Mouse (Mus musculus): ENCODE results near the gene Ulk4. TPM values are rescaled to one million over a fixed set of nuclear protein-coding genes. Genes with fewer than 3 reads are reported as not detected.
A peak's percentile ranks its signal among the peaks of the same experiment; 100 is the strongest.
"Not testable (repeated sequence)": the region's sequence is repeated elsewhere in the genome, so short reads cannot be mapped to it uniquely, and the experiment has no call there.

Ulk4 gene
- polyA plus RNA-seq, 2 experiments from 2014 or later: 0.25 to 2.8 TPM

DNA sequence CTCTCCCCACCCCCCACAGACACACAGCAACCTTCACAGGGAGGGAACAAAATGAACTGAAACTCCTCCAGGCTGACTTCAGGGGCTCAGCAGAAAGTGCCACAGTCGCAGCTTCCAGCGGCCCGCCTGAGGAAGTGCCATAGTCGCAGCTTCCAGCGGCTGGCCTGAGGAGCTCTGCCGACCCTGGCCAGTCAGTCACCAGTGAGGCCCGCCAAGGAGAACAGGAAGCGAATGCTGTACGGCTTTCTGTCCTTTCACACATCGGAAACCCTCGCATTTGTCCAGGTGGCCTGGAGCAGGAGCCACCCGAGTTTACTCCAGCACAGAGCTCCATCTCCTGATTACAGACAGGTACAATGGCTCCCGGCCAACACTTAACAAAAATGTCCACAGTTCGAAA is 27.2 kb downstream of the Ulk4 start:
- no peak for ATAC-seq

DNA sequence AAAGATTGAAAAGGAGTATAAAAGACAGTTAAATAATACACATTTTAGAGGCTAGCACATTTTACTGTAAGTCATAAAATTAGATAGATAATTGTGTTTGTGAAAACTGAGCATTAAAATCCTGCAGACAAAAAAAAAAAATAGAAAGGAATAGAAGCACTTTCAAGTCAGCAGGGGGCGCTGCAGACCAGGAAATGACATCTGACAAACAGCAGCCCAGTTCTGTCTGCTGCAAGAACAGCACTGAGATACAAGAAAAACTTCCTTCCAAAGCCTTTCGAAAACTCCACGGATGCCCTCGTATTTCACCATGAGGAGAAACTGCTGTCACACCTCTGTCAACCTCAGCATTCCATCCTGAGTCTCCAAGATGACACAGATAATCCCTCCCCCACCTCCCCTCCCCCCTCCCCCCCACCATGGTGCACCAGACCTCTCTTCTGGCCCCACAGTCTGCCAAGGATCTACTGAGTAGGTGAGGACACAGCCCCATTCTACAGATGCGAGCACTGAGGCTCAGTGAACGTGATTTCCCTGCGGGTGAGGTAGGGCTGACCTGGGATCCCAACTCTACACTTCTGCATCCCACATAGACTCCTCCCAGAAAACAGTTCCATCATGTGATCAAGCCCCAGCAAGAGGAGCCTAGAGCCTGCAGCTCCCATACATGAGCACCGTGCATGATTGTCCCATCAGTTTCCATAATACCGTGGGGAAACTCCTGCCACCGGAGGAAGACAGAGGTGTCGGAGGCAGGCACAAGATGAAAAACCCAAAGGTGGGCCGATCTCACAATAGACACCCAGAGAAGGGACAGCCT is 28.8 kb downstream of the Ulk4 start:
- peak; percentile 52 for ATAC-seq

DNA sequence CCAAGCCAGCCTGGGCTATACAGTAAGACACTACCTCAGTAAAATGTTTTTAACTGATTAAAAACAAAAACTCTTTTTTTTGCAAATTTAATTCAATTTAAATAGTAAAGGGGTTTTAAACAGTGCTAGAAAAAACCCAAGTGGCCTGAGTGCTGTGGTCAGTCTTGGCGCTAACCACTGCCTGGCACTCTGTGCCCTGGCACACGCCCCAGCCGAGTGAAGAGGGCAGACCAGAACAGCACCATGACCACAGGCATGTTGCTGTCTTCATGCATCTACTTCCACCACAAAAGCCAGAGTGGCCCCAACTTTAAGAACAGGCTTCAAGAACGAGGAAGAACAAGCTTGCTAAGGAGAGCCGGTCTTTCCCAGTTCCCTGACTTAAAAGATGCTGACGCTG is 29.9 kb downstream of the Ulk4 start:
- no peak for ATAC-seq

- ATAC-seq: no peak
These were observed 34.7 kb downstream of the Ulk4 start for GRCm38 (mm10) chr9:121242331-121242730.

GRCm38 (mm10) chr9:121241806-121242205 is 35.2 kb downstream of the Ulk4 start:
- no peak for ATAC-seq

DNA sequence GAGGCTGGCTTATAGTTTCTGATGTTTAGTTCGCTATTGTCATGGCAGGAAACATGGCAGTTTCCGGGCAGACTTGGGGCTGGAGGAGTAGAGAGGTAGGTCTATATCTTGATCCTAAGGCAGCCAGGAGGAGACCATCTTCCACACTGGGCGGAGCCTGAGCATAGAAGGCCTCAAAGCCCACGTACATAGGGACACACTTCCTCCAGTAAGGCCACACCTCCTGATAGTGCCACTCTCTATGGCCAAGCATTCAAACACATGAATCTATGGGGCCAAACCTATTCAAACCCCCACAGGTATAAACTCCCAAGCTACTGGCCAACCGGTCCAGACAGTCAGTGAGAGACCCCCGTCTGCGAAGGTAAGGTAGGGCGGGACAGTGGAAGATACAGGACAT is 35.6 kb downstream of the Ulk4 start:
- ATAC-seq: no peak

GRCm38 (mm10) chr9:121240242-121240641 is 36.8 kb downstream of the Ulk4 start:
- ATAC-seq: not testable (repeated sequence)

DNA sequence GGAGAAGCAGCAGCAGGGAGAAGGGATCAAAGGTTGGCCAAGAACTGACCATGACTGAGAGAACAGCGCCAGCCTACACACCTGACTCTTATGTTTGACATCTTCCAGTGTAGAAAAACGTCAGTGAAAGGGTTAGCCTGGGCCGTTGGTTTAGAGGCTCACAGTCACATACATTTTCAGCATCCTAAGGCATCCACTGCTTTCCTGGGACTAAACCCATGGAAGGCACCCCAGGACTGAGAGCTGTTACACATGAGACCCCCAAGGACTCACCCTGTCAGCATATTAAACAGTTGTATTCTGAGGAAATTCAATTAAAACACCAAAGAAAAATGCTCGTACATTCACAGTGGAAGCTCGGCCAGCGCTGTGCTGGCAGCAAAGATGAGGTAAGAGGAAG is 37.4 kb downstream of the Ulk4 start:
- ATAC-seq: no peak

- ATAC-seq: no peak
These were observed 58.4 kb downstream of the Ulk4 start for GRCm38 (mm10) chr9:121218636-121219035.

GRCm38 (mm10) chr9:121218230-121218629 is 58.8 kb downstream of the Ulk4 start:
- ATAC-seq: no peak

DNA sequence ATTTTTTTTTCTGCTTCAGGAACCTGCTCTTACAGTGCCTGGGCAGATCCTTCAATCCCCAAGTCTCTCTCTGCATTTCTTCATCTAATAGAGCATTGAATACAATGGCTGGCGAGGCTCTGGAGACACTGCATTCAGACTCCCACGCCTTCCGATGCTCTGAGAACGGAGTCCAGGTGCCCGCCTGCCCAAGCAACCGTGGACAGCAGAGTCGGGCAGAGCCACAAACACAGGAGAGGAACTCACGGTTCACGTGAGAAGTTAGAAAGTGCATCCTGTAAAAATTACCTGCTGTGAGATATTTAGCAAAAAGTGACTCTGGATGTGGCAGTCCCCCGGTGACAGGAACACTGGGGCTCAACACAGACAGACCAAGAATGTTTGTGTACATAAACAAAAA is 59.3 kb downstream of the Ulk4 start:
- ATAC-seq: no peak

DNA sequence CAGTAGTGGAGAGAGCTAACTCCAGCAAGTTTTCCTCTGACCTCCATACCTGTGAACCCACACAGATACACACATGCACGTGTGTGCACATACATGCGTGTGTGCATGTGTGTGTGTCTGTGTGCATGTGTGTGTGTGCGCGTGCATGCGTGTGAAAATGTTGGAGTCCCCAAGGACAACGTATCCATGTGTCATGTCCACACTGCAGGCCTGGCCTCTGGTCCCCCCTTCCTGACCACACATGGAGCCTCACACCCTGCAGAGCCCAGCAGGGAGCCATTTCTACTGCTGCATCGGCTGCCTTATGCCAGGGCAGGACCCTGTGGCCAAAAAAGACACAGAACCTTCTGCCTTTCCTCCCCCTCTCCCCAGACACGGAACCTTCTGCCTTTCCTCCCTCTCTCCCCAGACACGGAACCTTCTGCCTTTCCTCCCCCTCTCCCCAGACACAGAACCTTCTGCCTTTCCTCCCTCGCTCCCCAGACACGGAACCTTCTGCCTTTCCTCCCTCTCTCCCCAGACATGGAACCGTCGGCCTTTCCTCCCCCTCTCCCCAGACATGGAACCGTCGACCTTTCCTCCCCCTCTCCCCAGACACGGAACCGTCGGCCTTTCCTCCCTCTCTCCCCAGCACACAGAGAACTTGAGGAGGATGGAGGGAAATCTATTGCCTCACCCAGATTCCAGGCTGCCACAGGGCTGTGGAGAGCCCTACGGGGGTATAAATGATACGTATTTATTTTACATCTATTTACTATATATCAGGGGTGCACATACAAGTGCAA is 60.3 kb downstream of the Ulk4 start:
- ATAC-seq: no peak

- no peak for ATAC-seq
These were observed 61.5 kb downstream of the Ulk4 start for GRCm38 (mm10) chr9:121215349-121216000.

DNA sequence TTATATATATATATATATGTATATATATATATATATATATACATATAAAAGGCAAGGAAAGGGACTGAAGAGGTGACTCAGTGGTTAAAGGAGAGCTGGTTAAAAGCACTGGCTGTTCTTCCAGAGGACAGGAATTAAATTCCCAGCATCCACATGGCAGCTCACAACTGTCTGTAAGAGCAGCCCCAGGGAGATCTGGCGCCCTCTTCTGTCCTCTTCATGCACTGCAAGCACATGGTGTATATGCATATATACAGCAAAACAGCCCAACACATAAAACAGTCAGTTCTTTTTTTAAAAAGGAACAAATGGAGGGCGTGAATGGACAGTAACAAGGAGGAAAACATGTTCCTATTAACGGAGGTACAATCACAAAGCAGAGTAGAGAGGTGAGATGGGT is 64.7 kb downstream of the Ulk4 start:
- ATAC-seq: no peak

DNA sequence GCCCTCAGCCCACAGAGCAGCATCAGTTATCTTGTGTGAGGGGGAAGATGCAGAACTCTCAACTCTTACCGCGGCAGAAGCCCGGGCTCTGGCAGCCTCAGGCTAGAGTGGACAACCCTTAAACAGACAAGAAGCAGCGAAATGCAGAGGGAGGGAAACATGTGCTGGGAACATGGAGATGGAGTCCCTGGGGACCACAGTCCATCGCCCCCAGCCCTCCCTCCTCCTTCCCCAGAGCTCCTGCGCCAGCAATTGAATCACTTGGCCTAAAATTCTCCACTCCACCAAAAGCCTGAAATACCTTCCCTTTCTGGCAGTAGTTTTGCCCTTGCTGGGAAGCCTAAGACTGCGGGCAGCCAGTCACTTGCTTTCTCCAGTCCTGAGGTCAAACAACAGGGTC is 72.0 kb downstream of the Ulk4 start:
- no peak for ATAC-seq

DNA sequence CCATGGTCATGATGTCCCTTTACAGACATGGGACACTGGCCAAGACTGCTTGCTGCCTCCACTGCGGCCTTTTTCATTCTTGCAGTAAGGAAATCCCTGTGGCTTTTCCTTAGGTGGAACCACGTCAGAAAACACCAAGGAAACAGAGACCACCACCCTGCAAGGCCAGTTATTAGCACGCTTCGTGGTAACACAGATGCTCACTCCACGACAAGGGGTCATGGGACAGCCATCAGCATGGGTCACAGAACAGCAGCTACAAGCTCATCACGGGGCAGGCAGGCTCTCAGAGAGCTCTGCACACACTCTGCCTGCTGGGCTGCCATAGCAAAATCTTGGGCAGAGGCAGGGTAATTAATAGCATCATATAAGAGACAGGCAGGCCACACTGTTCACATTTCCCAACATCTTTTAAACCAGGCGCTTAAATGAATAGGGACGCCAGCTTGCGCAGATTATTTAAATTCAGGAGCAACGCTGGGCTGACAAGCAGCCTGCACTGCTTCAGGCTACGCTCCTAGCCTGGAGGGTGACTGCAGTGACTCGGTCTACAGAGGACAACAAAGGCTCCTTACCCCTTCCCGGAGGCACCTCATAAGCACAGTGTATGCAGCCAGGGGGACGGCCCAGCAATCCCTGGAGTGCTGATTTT is 72.7 kb downstream of the Ulk4 start:
- ATAC-seq: no peak

DNA sequence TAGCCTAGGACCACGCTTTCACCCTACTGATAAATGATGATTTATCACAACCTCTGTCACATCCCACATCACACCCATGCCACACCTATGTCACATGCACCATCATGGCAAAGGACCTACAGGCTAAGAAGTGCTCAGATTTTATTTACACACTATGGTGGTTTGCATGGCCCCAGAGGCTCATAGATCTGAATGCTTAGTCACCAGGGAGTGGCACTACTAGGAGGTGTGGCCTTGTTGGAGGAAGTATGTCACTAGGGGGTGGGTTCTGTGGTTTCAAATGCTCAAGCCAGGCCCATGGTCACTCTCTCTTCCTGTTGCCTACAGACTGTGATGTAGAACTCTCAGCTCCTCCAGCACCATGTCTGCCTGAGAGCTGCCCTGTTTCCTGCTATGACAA is 73.3 kb downstream of the Ulk4 start:
- no peak for ATAC-seq

GRCm38 (mm10) chr9:121199146-121199685 is 77.8 kb downstream of the Ulk4 start:
- ATAC-seq: not testable (repeated sequence)

DNA sequence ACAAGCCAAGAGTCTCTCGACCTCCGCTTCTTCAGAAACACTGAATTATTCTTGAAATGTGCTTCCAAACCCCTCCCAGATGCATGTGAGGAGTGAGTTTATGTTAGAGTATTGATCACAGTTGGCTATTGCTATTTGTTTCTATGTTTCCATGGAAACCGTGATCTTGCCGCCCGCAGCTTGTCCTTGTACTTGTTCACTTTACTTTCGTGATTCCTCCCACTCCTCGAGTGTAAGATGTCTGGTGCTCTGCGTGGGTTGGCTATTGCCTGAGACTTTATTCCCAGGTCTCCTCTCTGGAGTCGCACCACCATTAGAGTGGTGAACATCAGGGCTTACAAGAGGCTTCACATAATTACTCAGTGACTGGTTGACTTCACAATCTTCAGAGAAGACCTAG is 80.5 kb downstream of the Ulk4 start:
- ATAC-seq: no peak

DNA sequence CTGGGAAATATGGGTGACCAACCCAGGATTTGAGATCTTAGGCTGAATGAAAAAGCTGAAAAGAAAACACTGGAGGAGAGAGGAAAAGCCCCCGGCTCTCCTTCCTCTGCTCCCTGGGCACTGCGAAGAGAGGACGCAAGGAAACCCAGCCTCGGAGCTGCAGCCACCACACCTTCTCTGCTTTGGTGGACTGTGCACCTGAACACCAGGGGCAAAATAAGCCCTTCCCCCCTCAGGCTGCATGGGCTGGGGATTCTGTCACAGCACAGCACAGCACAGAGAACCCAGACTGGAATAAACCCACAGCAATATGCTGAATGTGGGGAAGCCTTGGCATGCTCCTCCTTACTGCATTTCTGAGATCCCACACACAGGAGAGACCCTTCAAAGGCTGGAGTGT is 81.9 kb downstream of the Ulk4 start:
- ATAC-seq: no peak

- no peak for ATAC-seq
These were observed 84.2 kb downstream of the Ulk4 start for GRCm38 (mm10) chr9:121192601-121193370.

GRCm38 (mm10) chr9:121187811-121188210 is 89.2 kb downstream of the Ulk4 start:
- ATAC-seq: no peak
